Mouse (Mus musculus) kidney, embryonic 15.5 days (tissue): ENCODE data around the gene Slc6a4. TPM values are rescaled to one million over a fixed set of nuclear protein-coding genes. Genes with fewer than 3 reads are reported as not detected.

Experiments used
- ATAC-seq: fragments of 200-750 bp; cut with Nextera tagmentation; replicated peaks from 2 replicates; pipeline ENCODE4 v1.8.0; 2017; ENCODE audit warnings: moderate TSS enrichment; ENCODE audit not compliant: low FRiP score
- H3K27ac ChIP-seq: fragments of 300-500 bp; sonication (generic); 2 replicates; pipeline ENCODE4 v1.5.1; 2015; ENCODE audit warnings: mild to moderate bottlenecking, inconsistent platforms
- H3K27me3 ChIP-seq: fragments of 300-500 bp; sonication (generic); 2 replicates; pipeline ENCODE4 v1.6.1; 2015; ENCODE audit warnings: inconsistent platforms
- H3K36me3 ChIP-seq: fragments of 300-500 bp; sonication (generic); 2 replicates; pipeline ENCODE4 v1.6.1; 2015; ENCODE audit warnings: inconsistent platforms
- H3K4me1 ChIP-seq: fragments of 300-500 bp; sonication (generic); 2 replicates; pipeline ENCODE4 v1.6.1; 2015; ENCODE audit warnings: inconsistent platforms
- H3K4me2 ChIP-seq: fragments of 300-500 bp; sonication (generic); 2 replicates; pipeline ENCODE4 v1.6.1; 2015; ENCODE audit warnings: moderate library complexity, mild to moderate bottlenecking, inconsistent platforms
- H3K4me3 ChIP-seq: fragments of 300-500 bp; sonication (generic); replicated peaks from 2 replicates; pipeline ENCODE4 v1.5.1; 2015; ENCODE audit warnings: mild to moderate bottlenecking, inconsistent platforms
- H3K9ac ChIP-seq: fragments of 300-500 bp; sonication (generic); 2 replicates; pipeline ENCODE4 v1.6.1; 2015; ENCODE audit warnings: mild to moderate bottlenecking, inconsistent platforms
- H3K9me3 ChIP-seq: fragments of 300-500 bp; sonication (generic); replicated peaks from 2 replicates; pipeline ENCODE4 v1.6.1; 2016; ENCODE audit warnings: inconsistent platforms
- WGBS: fragments of 180-500 bp; shearing (Covaris S2); methylation state at CpG from one replicate; pipeline ENCODE4 v1.1.7; 2015; ENCODE audit warnings: mixed read lengths; 5-methylcytosine and 5-hydroxymethylcytosine counted together
- microRNA counts: library from miRNA; unstranded; fragments of <30 nt; microRNA quantifications from one replicate; lab custom pipeline; 2016
- microRNA-seq: library from miRNA; unstranded; fragments of <30 nt; microRNA quantifications from one replicate; pipeline ENCODE4, GENCODE M21; 2016
- polyA plus RNA-seq: library from polyadenylated mRNA; unstranded; fragments of >200 nt; fragmentation: Nextera tagmentation; extraction: Ambion mirVana; gene quantifications from 2 replicates; pipeline ENCODE4 v1.2.1, GENCODE M21; 2015

The Slc6a4 gene
- polyA plus RNA-seq, 1 experiment from 2014 or later = 1.6 TPM

DNA sequence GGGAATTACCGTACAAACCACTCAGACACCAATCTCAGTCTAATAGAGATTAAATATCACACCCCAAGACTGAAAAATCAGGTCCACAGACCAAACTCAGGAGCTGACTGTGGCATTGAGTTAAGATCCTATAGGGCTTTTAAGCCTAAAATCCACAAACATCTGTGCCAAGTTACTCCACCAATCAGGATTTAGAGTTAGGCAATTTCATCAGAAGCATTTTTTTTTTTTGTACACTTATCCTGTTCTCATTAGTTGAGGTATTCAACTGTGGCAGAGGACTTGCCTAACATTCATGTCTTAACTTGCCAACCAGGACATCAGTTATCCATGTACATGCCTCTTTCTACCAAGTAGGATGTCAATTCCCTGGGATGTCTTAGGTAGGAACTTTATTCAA is 81.0 kb downstream of the Slc6a4 start:
- Histone ChIP-seq H3K9ac (no peak overlapping the region), H3K27me3 (peaks cover 16% of the 10 kb centered on the region), H3K4me1 (peaks cover 13% of the 10 kb centered on the region; the same call in 1 of the 2 replicates), H3K36me3 (peaks cover 19% of the 10 kb centered on the region), H3K9me3 (no peaks in the 10 kb centered on the region), H3K4me2 (no peak overlapping the region), H3K27ac (no peak overlapping the region), H3K4me3 (no peak overlapping the region)
- WGBS = 90% methylated on average over 1 of the region's 1 CpGs
- ATAC-seq = no peak

MicroRNAs within 50 kb of the gene (microRNA counts, 519-probe panel; counts per million panel counts)
- 2,981 counts per million, percentile 78 among the panel's probes with 10 or more counts for microRNA mmu-miR-423-3p (lab: Ali Mortazavi, UCI)
- microRNA mmu-miR-423-5p (lab: Ali Mortazavi, UCI) = 2,943 counts per million, percentile 76 among the panel's probes with 10 or more counts

Small RNA genes within 50 kb of the gene (microRNA-seq; reads per million reads assigned to microRNA genes)
- 5,747 reads per million, percentile 93 among the genes with 10 or more reads in this experiment for gene Mir423

Other genes starting within 250 kb of the Slc6a4 start
- 26.3 and 31.9 TPM in 2 replicates for gene Gosr1, start 235.0 kb upstream of the Slc6a4 start, polyA plus RNA-seq
- 16.8 and 17.5 TPM in 2 replicates for gene Cpd, start 151.6 kb upstream of the Slc6a4 start, polyA plus RNA-seq
- 1.7 and 2.8 TPM in 2 replicates for gene Tmigd1, start 96.4 kb upstream of the Slc6a4 start, polyA plus RNA-seq
- gene Blmh, start 73.8 kb upstream of the Slc6a4 start, polyA plus RNA-seq = 175 and 176 TPM in 2 replicates
- gene Nsrp1, start 79.8 kb downstream of the Slc6a4 start, polyA plus RNA-seq = 75.1 and 77.7 TPM in 2 replicates
- gene Efcab5, start 190.4 kb downstream of the Slc6a4 start, polyA plus RNA-seq = 0.08 and 0.18 TPM in 2 replicates
- 8.1 and 9.1 TPM in 2 replicates for gene Ssh2, start 217.7 kb downstream of the Slc6a4 start, polyA plus RNA-seq